Comparison of ENCODE assay signal across 21 mouse cellular contexts in the genomic region with DNA sequence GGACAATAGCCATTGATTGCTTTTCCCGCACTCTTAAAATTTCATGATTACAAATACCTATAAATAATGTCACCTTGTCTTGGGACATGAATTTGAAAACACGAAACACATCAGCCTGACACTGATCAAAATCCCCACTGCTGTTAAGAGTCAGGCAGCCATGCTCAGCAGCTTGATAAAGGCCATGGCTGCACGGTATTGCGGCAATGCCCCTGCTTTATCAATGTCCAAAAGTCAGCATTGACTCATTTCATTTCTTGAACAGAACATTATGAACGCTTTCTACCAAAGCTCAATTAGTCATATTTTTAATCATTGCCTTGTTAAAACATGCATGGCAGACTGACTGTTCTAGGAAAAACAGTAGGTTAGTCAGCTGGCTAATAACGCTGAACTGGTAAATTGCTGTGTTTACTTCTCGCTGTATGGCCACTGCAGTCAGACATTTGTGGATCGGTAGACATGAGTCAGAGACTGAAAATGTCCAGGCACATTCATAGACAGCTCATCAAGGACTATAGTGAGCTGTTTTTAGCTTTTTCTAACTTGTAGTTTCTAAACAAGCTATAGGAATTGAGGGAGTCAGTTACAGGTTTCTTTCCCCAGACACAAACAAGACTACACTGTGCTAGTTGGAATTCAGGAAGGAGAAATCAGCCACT.
DNase-seq lines count a peak whose midpoint lies in the region; ATAC-seq and TF ChIP-seq lines count a peak whose summit lies in the region.
"Had no signal": no experiment of that assay in that cellular context is flagged by ENCODE, and none has a peak within 500 bp of the region (broad histone marks: within the 10 kb centered on the region; RNA-seq: fewer than 3 reads in every experiment).

No protein-coding gene starts in this region.

- no peaks in the 10 kb centered on the region for H3K9me3 ChIP-seq in limb, embryonic 11.5 days (ENCODE audit: control insufficient read depth, low read length)
- H3K9me3 ChIP-seq in limb, embryonic 10.5 days (replicated peaks): no peaks in the 10 kb centered on the region
- no peaks in the 10 kb centered on the region for H3K9me3 ChIP-seq in forebrain, embryonic 16.5 days (ENCODE audit: control insufficient read depth, low read length)
- no peaks in the 10 kb centered on the region for H3K9me3 ChIP-seq in midbrain, postnatal 0 days (ENCODE audit: low read length)
- H3K9me3 ChIP-seq: hindbrain, embryonic 10.5 days; midbrain, embryonic 15.5 days had no signal

- 84% methylated on average over 8 of the region's 8 CpGs for WGBS in limb, embryonic 11.5 days
- 88% methylated on average over 8 of the region's 8 CpGs for WGBS in limb, embryonic 10.5 days
- 88% methylated on average over 8 of the region's 8 CpGs for WGBS in forebrain, embryonic 16.5 days
- WGBS in midbrain, postnatal 0 days: 86% methylated on average over 8 of the region's 8 CpGs

- H3K4me2 ChIP-seq in limb, embryonic 11.5 days (ENCODE audit: low read depth, severe bottlenecking): no peak overlapping the region
- no peak overlapping the region for H3K4me2 ChIP-seq in forebrain, embryonic 16.5 days (ENCODE audit: low read length)
- no peak overlapping the region for H3K4me2 ChIP-seq in midbrain, postnatal 0 days (ENCODE audit: low read depth, low read length, poor library complexity, severe bottlenecking)
- H3K4me2 ChIP-seq: midbrain, embryonic 15.5 days had no signal

- no peaks in the 10 kb centered on the region for H3K36me3 ChIP-seq in limb, embryonic 11.5 days (ENCODE audit: control insufficient read depth, insufficient read depth, low read length)
- no peaks in the 10 kb centered on the region for H3K36me3 ChIP-seq in limb, embryonic 10.5 days
- no peaks in the 10 kb centered on the region for H3K36me3 ChIP-seq in forebrain, embryonic 16.5 days (ENCODE audit: control insufficient read depth, insufficient read depth)
- no peaks in the 10 kb centered on the region for H3K36me3 ChIP-seq in midbrain, postnatal 0 days (ENCODE audit: insufficient read depth, low read length)
- H3K36me3 ChIP-seq: hindbrain, embryonic 10.5 days; midbrain, embryonic 15.5 days had no signal

- H3K4me3 ChIP-seq in limb, embryonic 11.5 days (ENCODE audit: low read depth, low read length): no peak overlapping the region
- H3K4me3 ChIP-seq in limb, embryonic 10.5 days: no peak overlapping the region
- no peak overlapping the region for H3K4me3 ChIP-seq in forebrain, embryonic 16.5 days (replicated peaks; ENCODE audit: low read length)
- no peak overlapping the region for H3K4me3 ChIP-seq in midbrain, postnatal 0 days (ENCODE audit: low read depth, low read length)
- H3K4me3 ChIP-seq: erythroblast, embryonic 14.5 days; heart, adult 2 months; hindbrain, embryonic 10.5 days; megakaryocyte, embryonic 14.5 days; midbrain, embryonic 15.5 days had no signal

- ATAC-seq in limb, embryonic 11.5 days (ENCODE audit: insufficient number of reproducible peaks, low FRiP score, low TSS enrichment, low read depth): no peak
- no peak for ATAC-seq in forebrain, embryonic 16.5 days
- ATAC-seq in midbrain, postnatal 0 days (ENCODE audit: low FRiP score): no peak
- ATAC-seq: CD4-positive, CD25-positive, alpha-beta regulatory T cell, adult 4 months; forebrain, embryonic 14.5 days; liver, postnatal 0 days; midbrain, embryonic 15.5 days had no signal

- H3K4me1 ChIP-seq in limb, embryonic 11.5 days (ENCODE audit: control insufficient read depth, insufficient read depth, low read length): no peaks in the 10 kb centered on the region
- no peaks in the 10 kb centered on the region for H3K4me1 ChIP-seq in limb, embryonic 10.5 days
- H3K4me1 ChIP-seq in forebrain, embryonic 16.5 days (replicated peaks; ENCODE audit: control insufficient read depth, insufficient read depth, low read length): no peaks in the 10 kb centered on the region
- no peaks in the 10 kb centered on the region for H3K4me1 ChIP-seq in midbrain, postnatal 0 days (ENCODE audit: insufficient read depth, low read length)
- H3K4me1 ChIP-seq: hindbrain, embryonic 10.5 days; megakaryocyte, embryonic 14.5 days; midbrain, embryonic 15.5 days had no signal

- DNase-seq in limb, embryonic 11.5 days (ENCODE audit: low spot score): peak; percentile 14
- no peak for DNase-seq in limb, embryonic 10.5 days (ENCODE audit: low spot score)
- peak; percentile 7 for DNase-seq in adipocyte (ENCODE audit: low spot score)
- peak; percentile 28 for DNase-seq in brain, adult 2 months (ENCODE audit: low read depth, low spot score)
- DNase-seq in kidney, adult 9 months: no peak
- no peak for DNase-seq in midbrain, postnatal 0 days (ENCODE audit: low spot score)
- DNase-seq: cerebellum, adult 8-10 months; gastrocnemius, postnatal 14 days; heart, adult 2 months; kidney, adult 8-10 months; kidney, postnatal 36 days; liver, postnatal 0 days; right cerebral cortex, postnatal 25 days; thymus, postnatal 25 days had no signal

- H3K27ac ChIP-seq in limb, embryonic 11.5 days (replicated peaks; ENCODE audit: low read depth, low read length): no peak overlapping the region
- no peak overlapping the region for H3K27ac ChIP-seq in limb, embryonic 10.5 days
- no peak overlapping the region for H3K27ac ChIP-seq in forebrain, embryonic 16.5 days (ENCODE audit: low read length)
- no peak overlapping the region for H3K27ac ChIP-seq in midbrain, postnatal 0 days (ENCODE audit: low read depth, low read length)
- H3K27ac ChIP-seq: heart, adult 2 months; hindbrain, embryonic 10.5 days; midbrain, embryonic 15.5 days had no signal

- H3K27me3 ChIP-seq in limb, embryonic 11.5 days (ENCODE audit: control insufficient read depth, insufficient read depth, low read length): no peaks in the 10 kb centered on the region
- H3K27me3 ChIP-seq in limb, embryonic 10.5 days (ENCODE audit: low read depth, poor library complexity, severe bottlenecking): no peaks in the 10 kb centered on the region
- H3K27me3 ChIP-seq in forebrain, embryonic 16.5 days (replicated peaks; ENCODE audit: control insufficient read depth, insufficient read depth, low read length): no peaks in the 10 kb centered on the region
- H3K27me3 ChIP-seq in midbrain, postnatal 0 days (ENCODE audit: insufficient read depth, low read length): no peaks in the 10 kb centered on the region; the same call in 1 of the 2 replicates
- H3K27me3 ChIP-seq: megakaryocyte, embryonic 14.5 days; midbrain, embryonic 15.5 days had no signal

- no peak overlapping the region for H3K9ac ChIP-seq in limb, embryonic 11.5 days (ENCODE audit: low read length)
- no peak overlapping the region for H3K9ac ChIP-seq in forebrain, embryonic 16.5 days (replicated peaks; ENCODE audit: low read depth, low read length)
- H3K9ac ChIP-seq in midbrain, postnatal 0 days (replicated peaks; ENCODE audit: low read length, poor library complexity, severe bottlenecking): no peak overlapping the region
- H3K9ac ChIP-seq: liver, postnatal 0 days; midbrain, embryonic 15.5 days had no signal

- TF ChIP-seq CTCF in midbrain, postnatal 0 days (IDR thresholded peaks at IDR 0.05): no peak

Comparison
In these comparisons a context has a peak if more than half of its experiments do, and no peak if none do; other contexts are left out.
1. DNase-seq: peak in limb, embryonic 11.5 days (single experiment), adipocyte (single experiment) and brain, adult 2 months (single experiment); none in limb, embryonic 10.5 days (single experiment), kidney, adult 9 months (single experiment) and midbrain, postnatal 0 days (single experiment).